ENCODE assay signal across 22 mouse cellular contexts in the genomic region with DNA sequence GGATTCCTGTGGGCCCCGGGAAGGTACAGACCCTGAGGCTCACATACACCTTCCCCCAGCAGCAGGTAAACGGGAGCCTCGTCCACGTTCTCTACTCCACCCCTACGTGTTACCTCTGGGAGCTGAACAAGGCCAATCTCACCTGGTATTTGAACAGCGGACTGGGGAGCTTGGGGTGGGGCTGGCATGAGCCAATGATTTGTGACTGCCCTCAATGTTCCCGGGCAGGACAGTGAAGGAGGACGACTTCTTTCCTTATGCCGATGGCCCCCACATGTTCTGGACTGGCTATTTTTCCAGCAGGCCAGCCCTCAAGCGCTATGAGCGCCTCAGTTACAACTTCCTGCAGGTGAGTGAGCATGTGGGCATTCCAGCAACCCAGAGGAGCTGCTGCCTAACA. TPM values are rescaled to one million over a fixed set of nuclear protein-coding genes. Genes with fewer than 3 reads are reported as not detected.
"Had no signal": no experiment of that assay in that cellular context is flagged by ENCODE, and none has a peak within 500 bp of the region (broad histone marks: within the 10 kb centered on the region; RNA-seq: fewer than 3 reads in every experiment).

No protein-coding gene starts in this region.

- DNase-seq: forebrain, postnatal 0 days; gastrocnemius, postnatal 14 days; gastrocnemius, postnatal 36 days; heart, adult 2 months; heart, postnatal 14 days; heart, postnatal 36 days; kidney, adult 11 months; kidney, adult 2 months; kidney, adult 9 months; kidney, postnatal 14 days; kidney, postnatal 36 days; left cerebral cortex, postnatal 4 days had no signal

RNA-seq across cellular contexts. Expression of a gene that starts 23.1 kb away (rescaled TPM):
- total RNA-seq: forebrain, postnatal 0 days; gastrocnemius, adult 18-20 months; gastrocnemius, adult 8-10 months; gastrocnemius, postnatal 14 days; gastrocnemius, postnatal 36 days; heart, adult 2 months; heart, postnatal 14 days; heart, postnatal 36 days; hematopoietic stem cell, adult 5-6 weeks; hindbrain, postnatal 0 days; layer of hippocampus, adult 2 months; layer of hippocampus, postnatal 10 days; layer of hippocampus, postnatal 25 days; left cerebral cortex, adult 18-20 months; left cerebral cortex, adult 8-10 months; left cerebral cortex, postnatal 10 days; left cerebral cortex, postnatal 4 days had no signal
